Mouse (Mus musculus) CD4-positive, CD25-positive, alpha-beta regulatory T cell, adult 4 months (primary cell): ENCODE results near the gene Inppl1. TPM values are rescaled to one million over a fixed set of nuclear protein-coding genes. Genes with fewer than 3 reads are reported as not detected.

ENCODE experiments used
- polyA plus RNA-seq, 2 experiments: library from polyadenylated mRNA; unstranded; fragments of 100-300 nt; shearing (Covaris generic); gene quantifications; one replicate each; pipeline ENCODE4 v1.2.1; 2017

The Inppl1 gene
- polyA plus RNA-seq, 2 experiments from 2014 or later, result 1.2 to 2.8 TPM

Other genes starting within 250 kb of the Inppl1 start
- 10 to 100 TPM in 1 of 2 experiments, 1 to 10 TPM in 1; 9.9 to 14.9 TPM for gene Clpb, start 174.6 kb downstream of the Inppl1 start, polyA plus RNA-seq
- not detected for gene Phox2a, start 19.9 kb downstream of the Inppl1 start, polyA plus RNA-seq
- not detected for gene Folr2, start 19.0 kb upstream of the Inppl1 start, polyA plus RNA-seq
- gene Anapc15, start 25.5 kb upstream of the Inppl1 start, polyA plus RNA-seq, result 10 to 100 TPM; 43.2 to 66.9 TPM
- not detected for gene Folr1, start 32.6 kb upstream of the Inppl1 start, polyA plus RNA-seq
- gene Lamtor1, start 67.7 kb upstream of the Inppl1 start, polyA plus RNA-seq, result 100 to 1,000 TPM; 104 to 141 TPM
- gene Tomt, start 68.1 kb upstream of the Inppl1 start, polyA plus RNA-seq, result not detected
- gene Lrrc51, start 95.7 kb upstream of the Inppl1 start, polyA plus RNA-seq, result 1 to 10 TPM; 4.8 to 6.1 TPM
- gene Numa1, start 95.9 kb upstream of the Inppl1 start, polyA plus RNA-seq, result 10 to 100 TPM; 66.0 to 83.2 TPM
- gene Il18bp, start 180.5 kb upstream of the Inppl1 start, polyA plus RNA-seq, result 1 to 10 TPM; 4.5 to 5.7 TPM
- 10 to 100 TPM; 28.5 to 29.4 TPM for gene Rnf121, start 227.2 kb upstream of the Inppl1 start, polyA plus RNA-seq
- gene Xndc1, start 227.3 kb upstream of the Inppl1 start, polyA plus RNA-seq, result 10 to 100 TPM; 19.3 to 33.0 TPM
- gene Xntrpc, start 227.5 kb upstream of the Inppl1 start, polyA plus RNA-seq, result 1 to 10 TPM in 1 of 2 experiments, under 1 TPM in 1; 0.93 to 1.4 TPM
- not detected for gene Trpc2, start 244.9 kb upstream of the Inppl1 start, polyA plus RNA-seq